Mouse (Mus musculus) bone marrow, adult 2 months (tissue): ENCODE data around the gene Agbl4.

Source experiments
- CTCF ChIP-seq: fragments of 200-500 bp; IDR thresholded peaks from 2 replicates; pipeline ENCODE4 v1.5.1; 2011; ENCODE audit warnings: low read length, control low read depth; ENCODE audit not compliant: control insufficient read depth, insufficient read depth
- POLR2A ChIP-seq: fragments of 200-500 bp; IDR thresholded peaks from 2 replicates; pipeline ENCODE4 v1.6.1; 2011; ENCODE audit warnings: low read depth, mild to moderate bottlenecking, control low read depth, low read length, borderline replicate concordance; ENCODE audit not compliant: control insufficient read depth

DNA sequence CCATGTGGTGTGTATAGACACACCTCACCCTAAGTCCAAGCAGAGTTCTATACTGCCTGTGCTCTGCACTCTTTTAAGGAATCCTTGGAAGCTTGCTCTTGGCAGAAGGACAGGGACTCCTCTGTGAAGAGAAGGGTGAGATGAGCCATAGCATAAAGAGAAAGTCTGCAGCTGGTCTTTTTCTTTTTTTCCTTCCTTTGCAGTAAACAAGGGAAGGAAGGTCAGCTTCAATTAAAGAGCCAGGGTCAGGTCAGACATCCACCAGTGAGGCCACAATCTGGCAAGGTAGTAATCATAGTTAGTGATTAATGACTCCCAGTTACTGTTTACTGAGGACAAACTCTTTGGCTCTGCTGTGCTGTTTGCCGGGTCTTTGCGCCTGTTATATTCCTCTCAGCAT is 802.6 kb downstream of the Agbl4 start:
- TF ChIP-seq CTCF (no peak), POLR2A (no peak)
